Mouse (Mus musculus): ENCODE data around the gene Nfib.

Nfib gene

DNA sequence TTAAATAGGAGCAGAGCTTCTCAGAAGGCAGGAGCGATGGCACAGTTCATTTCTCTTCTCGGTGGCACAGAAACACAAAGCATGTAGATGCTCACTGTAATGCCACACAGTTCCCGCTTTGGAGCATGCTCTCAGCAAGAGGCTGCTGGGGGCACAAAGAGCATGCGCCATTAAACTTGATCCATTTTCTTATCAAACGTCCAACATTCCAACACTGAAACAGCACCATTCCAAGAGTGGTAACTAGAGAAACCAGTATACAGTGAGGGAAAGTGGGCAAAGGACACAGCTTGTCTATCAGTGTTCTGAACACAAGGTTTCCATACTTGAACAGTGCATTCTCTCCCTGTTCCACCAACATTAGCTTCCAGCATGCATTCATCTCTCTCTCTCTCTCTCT, 206.3 kb downstream of the Nfib start:
- no peak for DNase-seq (ENCODE audit: low spot score)

DNA sequence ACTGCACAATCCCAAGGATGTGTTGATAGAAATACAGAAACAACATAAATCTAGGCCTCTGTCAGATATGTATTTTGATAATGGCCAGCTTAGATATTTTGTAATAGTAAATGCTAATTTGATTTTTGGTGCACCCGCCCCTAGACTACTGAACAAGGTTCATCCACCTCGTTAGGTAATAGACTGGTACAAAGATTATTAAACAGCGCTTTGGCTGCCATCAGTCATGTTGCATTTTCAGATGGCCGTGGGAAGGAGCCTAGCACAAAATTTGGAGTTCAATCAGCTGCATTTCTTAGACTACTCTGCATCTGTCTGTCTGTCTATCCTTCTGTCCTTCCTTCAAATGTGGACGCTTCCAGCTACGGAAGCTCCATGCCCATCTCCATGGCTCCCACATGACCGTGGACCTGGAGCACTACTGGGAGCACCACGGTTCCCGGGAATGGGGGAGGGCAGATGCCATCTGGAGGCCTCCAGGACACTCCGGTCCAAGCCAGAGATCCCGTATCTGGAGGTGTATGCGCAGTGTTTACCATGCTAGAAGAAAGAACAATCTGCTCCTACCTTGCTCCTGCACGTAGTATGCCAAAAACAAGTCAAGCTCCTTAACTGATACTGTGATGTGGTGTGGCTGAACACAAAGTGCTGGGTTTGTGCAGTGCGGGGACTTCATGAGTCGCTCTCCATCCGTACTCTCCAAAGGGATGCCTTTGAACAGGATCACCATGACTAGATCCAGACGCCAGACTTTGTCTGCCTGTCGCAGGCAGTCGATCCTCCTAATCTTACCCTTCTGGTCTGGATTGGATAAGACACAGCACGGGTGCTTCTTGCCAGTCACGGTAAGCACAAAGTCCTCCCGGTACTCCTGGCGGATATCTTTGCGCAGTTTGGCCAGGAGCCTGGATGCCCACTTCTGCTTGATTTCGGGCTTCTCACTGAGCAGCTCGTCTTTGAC, 207.6 kb downstream of the Nfib start:
- DNase-seq (ENCODE audit: low spot score): no peak

DNA sequence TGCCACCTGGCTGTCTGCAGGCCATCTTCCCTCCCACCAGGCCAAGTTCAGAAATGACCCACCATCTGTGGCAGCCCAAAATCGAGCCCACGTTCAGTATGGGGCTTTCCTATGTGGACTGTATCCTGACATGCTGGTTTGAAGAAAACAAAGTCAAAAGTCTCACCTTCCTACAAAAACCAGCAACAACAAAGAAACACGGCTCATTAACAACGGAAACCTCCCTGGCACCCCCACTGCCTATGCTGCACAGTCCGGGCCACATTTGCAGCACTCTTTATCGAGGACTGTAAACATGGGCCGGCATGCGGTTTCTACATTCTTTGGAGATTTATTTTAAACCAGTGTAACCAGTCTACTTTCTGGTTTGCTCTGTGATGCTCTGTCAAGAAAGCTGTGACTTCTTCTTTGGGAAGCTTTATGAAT, 208.4 kb downstream of the Nfib start:
- no peak for DNase-seq (ENCODE audit: low spot score)

DNA sequence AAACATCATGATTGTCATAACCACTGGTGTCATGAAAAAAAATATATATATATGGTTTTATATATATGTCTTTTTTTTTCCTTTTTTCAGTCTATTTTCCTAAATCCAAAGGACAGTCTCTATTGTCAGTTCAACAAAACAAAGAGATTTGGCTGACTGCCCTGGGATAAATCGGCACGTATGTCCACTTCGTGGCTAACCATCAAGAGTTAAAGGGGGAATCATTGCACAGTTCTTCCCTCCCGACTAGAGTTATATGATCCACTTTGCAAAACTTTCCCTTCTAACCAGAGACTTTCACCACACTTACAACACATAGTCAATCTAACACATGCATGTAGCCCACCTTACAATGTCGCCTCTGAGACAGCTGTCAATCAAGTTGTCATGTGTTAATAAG, 209.2 kb downstream of the Nfib start:
- DNase-seq (ENCODE audit: low spot score): no peak

DNA sequence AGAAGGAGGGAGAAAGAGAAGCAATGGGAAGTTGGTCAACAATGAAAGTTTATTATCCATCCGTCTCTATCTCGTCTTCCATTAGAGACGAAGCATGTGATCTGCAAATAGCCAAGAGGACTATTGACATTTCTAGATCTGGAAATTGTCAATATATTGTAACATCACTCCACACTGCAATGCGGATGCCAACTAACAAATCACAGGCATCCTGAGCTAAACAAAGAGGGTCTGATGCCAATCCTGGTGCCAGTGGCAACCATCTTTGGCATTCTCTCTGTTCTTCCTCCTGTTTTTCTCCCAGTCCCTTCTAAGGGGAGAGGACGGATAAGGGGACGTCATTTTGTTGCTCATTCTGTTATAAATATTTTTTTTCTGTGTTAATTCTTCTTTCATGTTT, 209.9 kb downstream of the Nfib start:
- DNase-seq (ENCODE audit: low spot score): no peak

DNA sequence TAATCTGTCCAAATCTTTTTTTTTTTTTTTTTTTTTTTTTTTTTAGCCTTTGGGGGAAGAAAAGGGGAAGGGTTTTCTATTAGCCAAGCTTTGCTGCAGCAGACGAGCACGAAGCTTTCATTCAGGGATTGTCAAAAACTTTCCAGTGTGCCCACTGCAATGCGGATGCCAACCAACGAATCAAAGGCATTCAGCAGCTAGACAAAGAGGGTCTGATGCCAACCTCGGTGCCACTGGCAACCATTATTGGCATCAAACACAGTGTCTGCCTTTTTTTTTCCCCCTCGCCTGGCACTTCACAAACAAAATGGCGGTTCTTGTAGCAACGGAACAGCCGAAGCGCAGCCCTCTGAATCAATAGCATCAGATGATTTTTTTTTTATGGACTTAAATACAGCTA, 210.7 kb downstream of the Nfib start:
- no peak for DNase-seq (ENCODE audit: low spot score)

DNA sequence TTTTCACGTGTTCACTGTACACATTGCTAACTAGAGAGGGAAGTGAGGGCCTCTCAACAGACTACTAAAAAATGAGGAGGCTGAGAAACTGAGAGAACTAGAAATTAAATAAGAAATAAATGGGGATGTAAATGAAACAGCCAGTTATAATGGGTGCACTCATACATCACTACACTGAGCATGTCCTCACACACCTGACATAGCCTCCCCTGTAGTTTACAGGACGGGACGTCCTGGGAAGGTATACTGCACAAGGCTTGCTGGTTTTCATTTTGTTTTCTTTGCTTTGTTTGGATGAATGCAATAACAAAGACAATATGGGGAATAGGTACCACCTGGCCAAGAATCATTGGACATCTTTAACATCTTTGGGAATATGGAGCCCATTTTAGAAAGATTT, 211.1 kb downstream of the Nfib start:
- no peak for DNase-seq (ENCODE audit: low spot score)

DNA sequence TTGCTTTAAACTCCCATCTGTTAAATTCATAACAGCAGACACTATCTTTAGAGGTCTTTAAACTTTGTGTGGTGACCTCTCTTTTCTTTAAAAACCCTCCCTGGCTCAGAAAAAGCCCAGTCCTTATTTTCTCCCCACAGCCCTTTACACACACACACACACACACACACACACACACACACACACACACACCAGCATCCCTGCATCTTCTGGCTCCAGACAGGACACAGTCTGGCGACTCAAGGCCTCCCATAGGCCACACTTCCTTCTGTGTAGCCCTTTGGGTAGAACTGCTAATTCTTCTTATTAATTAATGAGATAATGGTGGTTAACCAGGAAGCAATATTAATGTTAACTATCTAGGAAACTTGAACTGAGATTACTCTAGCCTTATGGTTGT, 211.7 kb downstream of the Nfib start:
- DNase-seq (ENCODE audit: low spot score): no peak

DNA sequence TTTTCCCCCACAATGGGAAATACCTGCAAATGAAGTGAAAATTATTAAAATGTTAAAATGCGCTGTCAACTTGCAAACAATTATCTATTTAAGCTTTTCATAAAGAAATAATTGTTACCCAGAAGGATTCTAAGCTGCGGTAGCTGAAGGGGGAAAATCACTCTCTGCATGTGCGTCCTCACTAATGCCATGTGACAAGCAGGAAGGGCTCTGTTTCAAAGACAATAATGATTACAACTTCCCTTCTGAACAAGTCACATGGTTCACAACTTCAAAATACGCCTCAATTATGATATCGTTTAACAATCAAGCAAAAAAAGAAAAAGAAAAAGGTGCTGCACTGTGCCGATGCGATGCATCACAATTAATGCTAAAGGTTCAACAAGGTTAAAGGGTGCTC, 212.2 kb downstream of the Nfib start:
- DNase-seq (ENCODE audit: low spot score): no peak

DNA sequence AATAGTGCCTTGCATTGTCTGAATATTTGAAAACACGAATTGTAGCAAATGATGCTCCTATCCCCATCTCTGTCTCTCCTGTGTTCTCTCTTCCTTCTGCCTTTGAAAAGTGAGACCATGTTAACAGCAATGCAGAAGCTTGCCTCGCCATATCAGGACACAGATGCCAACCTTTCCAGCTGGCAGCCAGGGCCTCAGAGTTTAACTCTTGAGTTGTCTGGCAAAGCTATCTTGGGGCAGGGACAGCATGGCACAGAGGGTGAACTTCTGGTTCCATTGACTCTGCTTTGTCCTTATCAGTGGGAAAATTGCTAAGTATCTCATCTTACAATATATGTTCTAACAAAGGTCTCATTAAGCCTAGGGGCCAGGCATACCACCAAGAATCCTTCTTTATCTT, 212.8 kb downstream of the Nfib start:
- no peak for DNase-seq (ENCODE audit: low spot score)

DNA sequence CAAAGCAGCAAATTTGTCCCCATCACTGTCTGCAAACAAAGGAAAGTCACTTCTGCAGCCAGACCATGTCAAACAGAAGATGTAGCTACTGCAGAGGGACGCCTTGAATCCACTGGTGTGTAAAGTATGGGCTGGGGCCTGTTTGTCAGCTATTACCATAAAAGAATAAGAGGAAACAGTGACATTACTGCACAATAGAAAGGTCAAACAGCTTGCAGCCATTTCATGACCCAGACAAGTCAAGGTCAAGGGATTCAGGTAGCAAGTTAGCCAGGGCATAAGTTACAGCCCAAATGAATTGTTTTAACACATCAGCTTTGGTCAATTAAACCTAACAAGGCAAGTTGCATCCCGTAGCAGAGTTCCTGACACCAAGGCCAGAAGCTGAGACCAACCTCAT, 215.6 kb downstream of the Nfib start:
- DNase-seq (ENCODE audit: low spot score): no peak

DNA sequence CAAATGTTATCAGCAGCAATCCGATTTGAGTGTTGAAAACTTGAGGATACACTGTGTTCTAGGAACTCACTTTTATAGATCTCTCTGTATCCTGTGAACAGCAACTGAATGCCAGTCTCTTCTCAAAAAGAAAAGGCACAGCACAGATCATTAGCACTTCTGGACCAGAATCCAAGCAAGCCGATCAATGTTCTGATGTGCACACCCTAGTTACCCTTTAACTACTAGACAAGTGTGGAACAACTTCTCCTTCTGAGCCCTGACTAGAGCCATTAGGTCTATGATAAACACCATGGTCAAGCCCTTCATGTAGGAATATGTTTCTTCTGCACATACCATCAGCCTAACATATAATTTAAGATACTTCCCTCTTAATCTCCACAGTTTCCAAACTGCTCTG, 219.6 kb downstream of the Nfib start:
- no peak for DNase-seq (ENCODE audit: low spot score)

DNA sequence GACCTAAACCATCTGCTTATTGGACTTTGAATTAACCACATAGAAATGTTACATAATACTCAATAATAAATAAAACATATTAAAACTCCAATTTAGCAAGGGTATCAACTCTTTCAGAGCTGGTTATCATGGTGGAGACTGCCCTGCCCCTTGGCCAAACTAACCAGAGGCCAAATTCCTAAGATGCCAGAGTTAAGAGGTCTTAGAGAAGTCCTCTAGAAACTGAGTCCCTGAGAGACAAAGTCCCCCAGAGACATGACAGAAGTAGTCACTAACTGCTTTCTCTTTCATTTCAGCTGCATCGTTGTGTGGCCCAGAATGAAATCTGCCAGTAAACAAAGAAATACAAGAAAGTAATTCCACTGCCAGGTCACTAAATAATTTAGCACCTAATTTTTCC, 221.7 kb downstream of the Nfib start:
- DNase-seq (ENCODE audit: low spot score): no peak

DNA sequence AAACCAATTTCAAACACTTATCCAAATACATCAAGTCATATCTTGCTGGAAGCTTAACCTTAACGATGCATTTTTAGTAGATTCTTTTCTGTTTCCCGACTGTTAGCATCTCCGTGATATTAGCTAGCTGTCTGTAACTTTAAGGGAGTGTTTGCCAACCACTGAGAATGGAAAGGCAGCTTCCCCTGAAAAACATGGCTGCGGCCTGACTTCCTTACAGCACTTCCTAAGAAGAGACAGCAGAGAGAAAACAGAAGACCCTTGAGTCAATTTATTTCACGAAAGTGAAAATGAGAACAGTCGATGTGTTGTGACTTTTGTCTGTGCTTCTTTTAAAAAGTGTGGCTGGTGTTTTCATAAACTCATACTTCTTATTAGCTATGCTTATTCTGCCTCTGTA, 222.3 kb downstream of the Nfib start:
- DNase-seq (ENCODE audit: low spot score): no peak

DNA sequence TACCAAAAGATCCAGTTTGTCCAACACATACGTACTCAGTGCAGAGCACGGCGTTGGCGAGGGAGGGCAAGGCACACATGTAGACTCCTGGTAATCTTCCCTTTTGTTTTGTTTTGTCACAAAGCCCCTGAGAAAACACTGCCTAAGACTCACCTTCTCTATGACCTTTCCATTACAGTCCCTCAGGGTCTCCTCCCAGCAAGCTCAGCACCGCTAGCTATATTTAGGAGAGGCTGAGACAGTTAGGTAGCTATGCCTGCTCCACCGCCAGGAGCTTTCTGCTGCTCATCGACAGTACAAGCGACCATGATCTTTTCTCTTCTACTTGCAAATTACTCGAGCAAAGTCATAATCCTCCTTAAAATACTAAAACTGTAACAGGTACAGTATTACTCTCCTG, 224.9 kb downstream of the Nfib start:
- DNase-seq (ENCODE audit: low spot score): no peak

DNA sequence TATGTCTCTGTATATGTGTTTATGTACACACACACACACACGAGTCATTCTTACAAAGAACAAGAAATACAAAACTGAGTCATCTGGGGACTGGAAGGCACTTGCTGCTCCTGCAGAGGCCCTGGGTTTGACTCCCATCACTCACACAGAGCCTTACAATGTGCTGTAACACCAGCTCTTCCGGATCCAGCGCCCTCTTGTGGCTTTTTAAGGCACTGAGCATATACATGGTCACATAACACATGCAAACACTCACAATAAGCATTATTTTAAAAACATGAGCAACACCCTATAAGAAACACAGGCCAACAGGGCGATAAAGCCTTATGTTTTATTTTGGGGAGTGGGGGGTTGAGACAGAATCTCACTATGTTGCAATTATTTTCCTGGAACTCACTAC, 226.2 kb downstream of the Nfib start:
- DNase-seq (ENCODE audit: low spot score): no peak

DNA sequence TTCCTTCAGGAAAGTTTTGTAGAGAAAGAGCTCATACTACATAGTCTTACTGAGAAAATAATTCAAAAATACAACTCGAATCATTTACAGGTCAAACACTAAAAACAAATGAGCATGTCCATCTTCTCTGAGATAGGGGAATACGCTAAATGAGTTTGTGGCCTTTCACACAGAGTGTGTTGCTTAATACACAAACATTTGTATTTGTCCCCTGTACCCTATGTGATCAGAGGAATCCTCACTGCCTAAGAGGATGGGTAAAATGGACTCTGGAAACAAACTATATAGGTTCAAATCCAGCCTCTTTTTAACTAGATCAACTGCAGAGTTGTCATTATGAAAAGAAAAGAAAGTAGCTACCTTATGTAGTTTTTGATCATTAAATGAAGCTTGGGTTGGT, 227.8 kb downstream of the Nfib start:
- DNase-seq (ENCODE audit: low spot score): no peak

DNA sequence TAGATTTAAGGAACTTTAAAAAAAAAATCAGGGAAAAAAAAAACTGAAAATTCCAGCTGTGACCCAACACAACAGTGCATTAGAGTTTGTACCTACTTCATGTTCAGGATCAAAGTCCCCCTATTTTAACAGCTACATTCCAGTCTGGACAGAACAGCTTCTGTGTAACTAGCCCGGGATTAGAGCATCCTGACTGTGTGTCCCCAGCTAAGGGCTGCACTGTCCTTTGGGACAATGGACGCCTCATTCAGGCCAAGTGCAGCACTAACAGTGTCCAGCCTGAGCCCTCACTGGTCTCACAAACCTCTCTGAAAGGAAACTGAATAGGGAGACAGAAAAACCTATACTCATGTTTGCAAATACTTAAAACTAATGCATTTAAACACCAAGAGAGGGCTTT, 229.1 kb downstream of the Nfib start:
- DNase-seq (ENCODE audit: low spot score): no peak

DNA sequence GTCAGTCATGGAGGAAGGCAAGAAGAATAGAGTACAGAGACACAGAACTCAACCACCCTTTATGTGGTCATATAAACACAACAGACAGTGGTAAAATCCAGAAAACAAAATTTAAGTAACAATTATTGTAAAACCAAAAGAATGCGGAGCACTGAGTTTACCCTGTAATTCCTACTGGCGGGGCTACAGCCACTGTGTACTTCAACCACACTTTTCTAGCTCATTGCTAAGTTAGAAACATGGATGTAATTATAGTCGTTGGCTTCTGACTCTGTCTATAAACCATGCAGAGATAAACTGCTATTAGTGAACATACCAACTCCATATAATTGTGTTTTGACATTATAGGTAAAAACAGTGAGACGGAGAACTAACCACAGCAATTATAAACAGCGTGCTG, 231.2 kb downstream of the Nfib start:
- no peak for DNase-seq (ENCODE audit: low spot score)

DNA sequence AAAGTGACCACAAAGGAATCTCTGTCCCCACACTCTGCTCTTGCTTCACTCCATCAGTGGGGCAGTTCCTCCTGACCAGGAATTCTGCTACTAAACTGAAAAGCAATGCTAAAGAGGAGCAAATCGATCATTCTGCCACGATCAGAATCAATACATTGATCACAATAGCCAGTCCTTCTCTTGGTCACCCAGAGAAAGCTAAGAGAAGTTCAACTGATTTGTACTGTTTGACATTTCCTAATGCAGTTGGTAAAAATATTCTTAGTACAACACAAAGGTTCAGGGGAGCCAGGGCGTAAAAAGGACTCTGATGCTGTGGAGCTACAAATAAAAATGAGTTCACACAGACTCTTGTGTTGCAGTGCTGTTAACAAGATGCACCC, 234.6 kb downstream of the Nfib start:
- DNase-seq (ENCODE audit: low spot score): no peak

DNA sequence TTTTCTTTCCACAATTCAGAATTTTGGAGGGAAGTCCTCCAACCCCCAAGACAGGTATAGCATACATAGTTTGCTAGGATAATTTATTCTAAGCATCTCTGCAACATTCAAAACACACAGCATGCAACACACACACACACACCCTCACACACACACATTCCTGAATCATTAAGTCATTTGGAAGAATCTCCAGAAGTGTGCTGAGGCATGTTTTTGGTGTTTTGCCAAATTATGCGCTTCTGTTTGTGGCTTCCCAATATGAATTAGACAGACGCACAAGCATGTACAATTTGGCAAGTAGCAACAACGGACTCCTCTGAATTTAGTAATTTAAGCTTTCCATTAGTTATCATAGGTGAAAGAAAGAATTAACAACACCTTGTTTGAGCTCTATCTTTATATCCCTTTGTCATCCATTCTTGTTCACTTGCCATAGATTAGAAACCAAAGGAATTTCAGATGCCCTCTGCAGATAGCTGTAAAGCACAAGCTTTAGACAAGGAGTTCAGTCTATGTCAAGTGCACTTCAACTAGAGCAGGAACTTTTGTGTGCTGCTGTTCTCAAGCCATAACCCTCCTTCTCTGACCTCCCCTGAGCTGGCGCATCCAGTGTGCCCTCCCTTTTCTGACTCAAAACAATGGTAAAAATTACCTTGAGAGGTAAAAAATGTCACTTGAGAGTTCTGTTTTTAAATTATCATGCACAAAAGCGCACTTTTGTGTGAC, 235.2 kb downstream of the Nfib start:
- no peak for DNase-seq (ENCODE audit: low spot score)

DNA sequence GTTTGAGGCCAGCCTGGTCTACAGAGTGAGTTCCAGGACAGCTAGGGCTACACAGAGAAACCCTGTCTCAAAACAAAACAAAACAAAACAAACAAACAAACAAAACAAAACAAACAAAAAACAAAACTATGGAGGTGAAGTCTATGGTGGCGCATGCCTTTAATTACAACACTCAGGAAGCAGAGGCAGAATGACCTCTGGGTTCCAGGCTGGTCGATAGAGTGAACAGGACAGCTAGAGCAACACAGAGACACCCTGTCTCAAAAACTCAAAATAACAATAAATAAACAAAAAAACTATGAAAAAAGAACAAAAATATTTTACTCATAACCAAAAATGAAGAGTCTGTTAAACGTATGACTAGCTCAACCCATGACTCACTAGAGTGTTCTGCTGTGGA, 236.6 kb downstream of the Nfib start:
- no peak for DNase-seq (ENCODE audit: low spot score)

DNA sequence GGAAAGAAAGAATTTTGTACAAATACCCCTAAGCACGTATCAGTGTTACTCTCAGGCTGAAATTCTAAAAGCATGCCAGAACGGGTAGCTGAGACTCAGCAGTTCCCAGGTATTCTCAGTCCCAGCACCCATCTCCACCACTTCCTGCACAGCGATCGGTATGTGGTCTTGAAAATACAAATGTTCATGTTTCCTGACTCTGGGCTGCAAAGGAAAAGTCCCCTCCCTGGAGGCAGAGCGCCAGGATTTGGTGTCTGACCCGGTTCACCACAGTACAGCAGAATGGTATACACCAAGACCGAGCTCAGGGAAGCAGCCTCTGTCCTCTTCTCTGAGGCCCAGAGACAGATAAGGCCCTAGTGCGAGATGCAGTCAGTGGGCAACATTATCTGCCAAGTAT, 238.8 kb downstream of the Nfib start:
- DNase-seq (ENCODE audit: low spot score): no peak

DNA sequence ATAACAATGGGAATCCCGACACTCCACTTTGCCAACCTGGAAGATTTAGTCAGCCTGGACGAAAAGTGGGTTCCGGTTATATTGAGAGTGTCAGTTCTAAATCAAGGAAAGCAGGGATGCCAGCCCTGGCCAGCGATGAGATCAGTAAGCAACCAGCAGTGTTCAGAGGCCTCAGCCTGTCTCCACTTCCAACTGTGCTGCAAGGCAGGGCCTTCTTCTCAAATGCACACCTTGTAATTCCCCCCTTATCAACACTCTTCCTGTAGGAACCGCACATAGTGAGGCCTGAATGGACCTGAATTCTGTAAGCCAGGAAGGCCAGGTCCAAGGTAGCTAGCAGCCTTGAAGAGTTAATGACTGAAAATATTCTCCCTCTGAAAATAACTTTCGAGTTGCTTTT, 239.4 kb downstream of the Nfib start:
- DNase-seq (ENCODE audit: low spot score): no peak
